Comparison of ENCODE assay signal across 14 mouse cellular contexts in the genomic region with DNA sequence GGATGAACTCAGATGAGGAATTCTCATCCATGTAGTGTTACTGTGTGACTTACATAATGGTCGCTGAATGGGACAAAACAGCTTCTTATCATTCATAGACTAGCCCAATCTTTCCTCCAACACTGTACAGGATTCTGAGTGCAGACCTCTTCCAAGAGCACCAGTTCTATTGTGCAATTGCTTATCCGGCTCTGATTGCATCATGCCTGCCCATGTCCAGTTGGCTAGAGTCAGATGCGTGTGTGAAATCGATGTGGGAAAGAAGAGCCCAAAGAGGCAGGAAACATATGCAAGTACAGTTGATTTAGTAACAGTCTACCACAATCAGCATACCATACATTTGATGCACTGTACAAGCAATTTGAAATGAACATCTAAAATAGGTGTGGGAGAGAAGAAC.
DNase-seq lines count a peak whose midpoint lies in the region; ATAC-seq and TF ChIP-seq lines count a peak whose summit lies in the region.
"Had no signal": no experiment of that assay in that cellular context is flagged by ENCODE, and none has a peak within 500 bp of the region (broad histone marks: within the 10 kb centered on the region; RNA-seq: fewer than 3 reads in every experiment).

No protein-coding gene starts in this region.

- no peaks in the 10 kb centered on the region for H3K4me1 ChIP-seq in liver, embryonic 12.5 days
- H3K4me1 ChIP-seq in kidney, embryonic 15.5 days, result peaks cover 8% of the 10 kb centered on the region
- H3K4me1 ChIP-seq: limb, embryonic 12.5 days had no signal

- intact Hi-C loops in gastrocnemius, adult 2 months (cut with DNase I), result loop anchor here (5.0 kb wide), 1 partner anchor 35 kb away; no protein-coding TSS in a partner anchor

- 38% methylated on average over 4 of the region's 4 CpGs for WGBS in liver, embryonic 12.5 days (ENCODE audit: insufficient replicate concordance)
- WGBS in kidney, embryonic 15.5 days, result 89% methylated on average over 4 of the region's 4 CpGs

- H3K9ac ChIP-seq in liver, embryonic 12.5 days, result no peak overlapping the region
- H3K9ac ChIP-seq in kidney, embryonic 15.5 days, result no peak overlapping the region
- H3K9ac ChIP-seq: hindbrain, embryonic 14.5 days; limb, embryonic 12.5 days had no signal

- H3K4me2 ChIP-seq in liver, embryonic 12.5 days, result no peak overlapping the region
- H3K4me2 ChIP-seq in kidney, embryonic 15.5 days, result no peak overlapping the region
- H3K4me2 ChIP-seq: hindbrain, embryonic 14.5 days; limb, embryonic 12.5 days had no signal

- H3K9me3 ChIP-seq in liver, embryonic 12.5 days (replicated peaks), result no peaks in the 10 kb centered on the region
- no peaks in the 10 kb centered on the region for H3K9me3 ChIP-seq in kidney, embryonic 15.5 days (replicated peaks)
- H3K9me3 ChIP-seq: limb, embryonic 12.5 days had no signal

- H3K27me3 ChIP-seq in liver, embryonic 12.5 days (replicated peaks), result no peaks in the 10 kb centered on the region
- H3K27me3 ChIP-seq in kidney, embryonic 15.5 days, result no peaks in the 10 kb centered on the region
- H3K27me3 ChIP-seq: limb, embryonic 12.5 days had no signal

- no peak overlapping the region for H3K4me3 ChIP-seq in gastrocnemius, adult 2 months
- H3K4me3 ChIP-seq in liver, embryonic 12.5 days, result no peak overlapping the region
- no peak overlapping the region for H3K4me3 ChIP-seq in kidney, embryonic 15.5 days (replicated peaks)
- H3K4me3 ChIP-seq: limb, embryonic 12.5 days had no signal

- H3K27ac ChIP-seq in gastrocnemius, adult 2 months, result peak overlapping the region; percentile 41; the same call in 1 of the 2 replicates
- no peak overlapping the region for H3K27ac ChIP-seq in liver, embryonic 12.5 days
- H3K27ac ChIP-seq in kidney, embryonic 15.5 days, result no peak overlapping the region
- H3K27ac ChIP-seq: hindbrain, embryonic 14.5 days; limb, embryonic 12.5 days had no signal

- DNase-seq in gastrocnemius, adult 2 months, result peak; percentile 70
- DNase-seq in gastrocnemius, adult 8-10 months (ENCODE audit: low spot score in 2 of 2), result no peak
- DNase-seq in adrenal gland, postnatal 14 days, result peak; percentile 54
- DNase-seq in lung, postnatal 36 days, result peak; percentile 85
- no peak for DNase-seq in retina, postnatal 1 day
- DNase-seq in Muller cell, postnatal 12 days (ENCODE audit: inconsistent ontology term), result no peak
- DNase-seq: kidney, adult 9 months; layer of hippocampus, adult 9-11 months; right cerebral cortex, postnatal 25 days had no signal

- no peaks in the 10 kb centered on the region for H3K36me3 ChIP-seq in liver, embryonic 12.5 days
- no peaks in the 10 kb centered on the region for H3K36me3 ChIP-seq in kidney, embryonic 15.5 days
- H3K36me3 ChIP-seq: limb, embryonic 12.5 days had no signal

- ATAC-seq in liver, embryonic 12.5 days, result peak; percentile 37
- no peak for ATAC-seq in kidney, embryonic 15.5 days (replicated peaks; ENCODE audit: low FRiP score)
- ATAC-seq: midbrain, embryonic 16.5 days had no signal

- no peak for TF ChIP-seq CTCF in gastrocnemius, adult 2 months (IDR thresholded peaks at IDR 0.05)

Comparison
In these comparisons a context has a peak if more than half of its experiments do, and no peak if none do; other contexts are left out.
1. DNase-seq: peak in gastrocnemius, adult 2 months (single experiment), adrenal gland, postnatal 14 days (single experiment) and lung, postnatal 36 days (single experiment); none in gastrocnemius, adult 8-10 months (0 of 2), retina, postnatal 1 day (single experiment) and Muller cell, postnatal 12 days (single experiment).